Mouse (Mus musculus) hindbrain, embryonic 11.5 days (tissue): ENCODE results near the gene Mylk. TPM values are rescaled to one million over a fixed set of nuclear protein-coding genes. Genes with fewer than 3 reads are reported as not detected.

Source experiments
- ATAC-seq: fragments of 200-750 bp; cut with Nextera tagmentation; 2 replicates; pipeline ENCODE4 v1.8.0; 2017; ENCODE audit warnings: mild to moderate bottlenecking, moderate TSS enrichment, moderate library complexity; ENCODE audit not compliant: low FRiP score
- DNase-seq: peaks from one replicate; pipeline ENCODE4 v3.0.0-alpha.2; 2015; ENCODE audit warnings: low spot score
- H3K27ac ChIP-seq: fragments of 300-500 bp; sonication (generic); 2 replicates; pipeline ENCODE4 v1.5.1; 2014; ENCODE audit warnings: mild to moderate bottlenecking, low read depth, low read length
- H3K27me3 ChIP-seq: fragments of 300-500 bp; sonication (generic); 2 replicates; pipeline ENCODE4 v1.6.1; 2014; ENCODE audit warnings: mild to moderate bottlenecking, low read length, moderate library complexity, mixed read lengths; ENCODE audit not compliant: control insufficient read depth, insufficient read depth
- H3K36me3 ChIP-seq: fragments of 300-500 bp; sonication (generic); 2 replicates; pipeline ENCODE4 v1.6.1; 2014; ENCODE audit warnings: mild to moderate bottlenecking, low read length, moderate library complexity, mixed read lengths; ENCODE audit not compliant: control insufficient read depth, insufficient read depth
- H3K4me1 ChIP-seq: fragments of 300-500 bp; sonication (generic); replicated peaks from 2 replicates; pipeline ENCODE4 v1.6.1; 2014; ENCODE audit warnings: low read length, mixed read lengths; ENCODE audit not compliant: control insufficient read depth, insufficient read depth
- H3K4me2 ChIP-seq: fragments of 300-500 bp; sonication (generic); replicated peaks from 2 replicates; pipeline ENCODE4 v1.6.1; 2014; ENCODE audit warnings: mild to moderate bottlenecking, low read depth, low read length
- H3K4me3 ChIP-seq: fragments of 300-500 bp; sonication (generic); 2 replicates; pipeline ENCODE4 v1.5.1; 2014; ENCODE audit warnings: low read depth, low read length
- H3K9ac ChIP-seq: fragments of 300-500 bp; sonication (generic); 2 replicates; pipeline ENCODE4 v1.6.1; 2014; ENCODE audit warnings: low read depth, low read length
- H3K9me3 ChIP-seq: fragments of 300-500 bp; sonication (generic); 2 replicates; pipeline ENCODE4 v1.6.1; 2016; ENCODE audit warnings: low read length; ENCODE audit not compliant: control insufficient read depth
- WGBS: fragments of 180-500 bp; shearing (Covaris S2); extraction: QIAGEN DNeasy Blood & Tissue Kit; methylation state at CpG from one replicate; pipeline ENCODE4 v1.1.7; 2014; 5-methylcytosine and 5-hydroxymethylcytosine counted together
- polyA plus RNA-seq: library from polyadenylated mRNA; unstranded; fragments of >200 nt; fragmentation: Nextera tagmentation; extraction: Ambion mirVana; gene quantifications from 2 replicates; pipeline ENCODE4 v1.2.1, GENCODE M21; 2014

Mylk gene
- polyA plus RNA-seq, 1 experiment from 2014 or later: 4.5 TPM

DNA sequence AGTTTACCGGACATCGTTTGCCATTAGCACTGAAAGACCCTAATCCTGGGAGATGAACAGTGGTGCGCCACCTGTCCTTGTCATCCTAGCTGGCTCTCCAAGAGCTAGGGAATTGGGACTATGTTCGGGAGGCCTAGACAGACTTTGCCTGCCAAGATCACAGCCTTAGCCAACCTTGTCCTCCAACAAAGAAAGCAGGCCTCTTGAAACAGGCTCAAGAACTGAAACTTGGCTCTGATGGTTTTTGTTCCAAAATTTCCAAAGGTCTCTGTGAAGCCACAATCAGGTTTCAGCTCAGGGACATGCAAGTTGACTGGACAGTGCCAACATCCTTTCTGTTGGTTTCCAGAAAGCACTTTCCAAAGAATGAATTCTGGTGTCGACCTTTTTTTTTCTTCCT lies 247.8 kb downstream of the Mylk start:
- H3K27ac ChIP-seq: no peak overlapping the region
- 94% methylated on average over 5 of the region's 5 CpGs for WGBS

DNA sequence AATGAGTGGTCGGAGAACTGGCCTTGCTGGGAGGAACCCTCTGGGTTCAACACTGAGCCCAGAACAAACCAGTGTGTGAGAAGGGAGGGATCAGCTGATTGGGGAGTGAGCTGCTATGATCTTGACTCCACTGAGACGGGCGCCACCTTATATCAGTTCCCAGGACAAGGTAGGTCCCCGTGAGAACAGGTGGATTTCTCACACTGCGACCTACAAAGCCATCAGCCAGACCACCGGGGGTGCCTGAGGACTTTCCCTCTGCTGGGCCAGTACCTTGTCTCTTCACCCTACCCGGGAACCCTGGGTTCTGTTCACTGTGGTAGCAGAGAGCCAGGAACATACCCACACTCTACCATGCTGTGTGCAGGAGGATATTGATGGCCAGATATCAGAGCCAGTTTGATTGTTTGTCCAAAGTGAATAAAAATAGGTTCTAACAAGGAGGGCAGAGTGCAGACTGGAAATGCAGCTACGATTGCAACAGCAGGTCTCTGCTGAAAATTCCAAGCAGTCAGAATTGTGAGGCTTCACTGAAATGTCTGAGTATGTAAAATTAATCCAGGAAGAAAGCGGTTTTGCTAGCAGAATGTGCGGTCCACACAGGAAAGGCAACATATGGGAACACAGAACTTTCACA lies 248.8 kb downstream of the Mylk start:
- Histone ChIP-seq H3K27me3 (no peaks in the 10 kb centered on the region), H3K27ac (no peak overlapping the region), H3K9me3 (no peaks in the 10 kb centered on the region), H3K4me2 (no peak overlapping the region), H3K36me3 (no peaks in the 10 kb centered on the region), H3K4me3 (no peak overlapping the region), H3K9ac (no peak overlapping the region), H3K4me1 (no peaks in the 10 kb centered on the region)
- DNase-seq (no peak), ATAC-seq (no peak)
- WGBS: 89% methylated on average over 10 of the region's 10 CpGs

More for the DNA sequence above, 247.8 kb downstream of the Mylk start:
- no peak for ATAC-seq
- Histone ChIP-seq H3K27me3 (no peaks in the 10 kb centered on the region), H3K4me1 (no peaks in the 10 kb centered on the region), H3K9ac (no peak overlapping the region), H3K4me2 (no peak overlapping the region), H3K9me3 (no peaks in the 10 kb centered on the region), H3K4me3 (no peak overlapping the region), H3K36me3 (no peaks in the 10 kb centered on the region)
- DNase-seq: no peak

DNA sequence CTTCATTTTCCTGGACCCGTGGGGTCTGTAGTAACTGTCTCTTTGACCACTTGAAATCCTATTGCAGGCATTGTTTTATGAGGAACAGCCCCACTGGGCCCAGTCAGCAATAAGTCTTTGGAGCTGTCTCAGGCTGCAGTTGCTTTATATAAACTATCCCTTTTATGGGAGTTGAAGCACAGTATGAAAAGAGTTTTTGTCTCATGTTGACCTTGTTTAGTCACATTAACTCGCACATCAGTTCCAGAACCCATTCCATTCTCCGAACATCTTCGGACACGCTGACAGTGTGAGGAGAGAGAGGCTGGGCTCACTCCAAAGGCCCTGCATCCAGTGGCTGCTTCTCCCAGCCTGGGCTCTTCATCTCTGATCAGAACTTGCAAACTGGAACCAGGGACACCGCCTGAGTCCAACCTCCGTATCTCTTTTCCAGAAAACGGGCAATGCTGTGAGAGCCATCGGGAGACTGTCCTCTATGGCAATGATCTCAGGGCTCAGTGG lies 249.7 kb downstream of the Mylk start:
- no peaks in the 10 kb centered on the region for H3K36me3 ChIP-seq
- H3K27ac ChIP-seq: no peak overlapping the region
- WGBS: 76% methylated on average over 9 of the region's 9 CpGs
- no peak overlapping the region for H3K9ac ChIP-seq
- no peak overlapping the region for H3K4me3 ChIP-seq
- no peaks in the 10 kb centered on the region for H3K27me3 ChIP-seq
- H3K4me2 ChIP-seq: no peak overlapping the region
- no peak for DNase-seq
- no peak for ATAC-seq
- no peaks in the 10 kb centered on the region for H3K9me3 ChIP-seq
- no peaks in the 10 kb centered on the region for H3K4me1 ChIP-seq

DNA sequence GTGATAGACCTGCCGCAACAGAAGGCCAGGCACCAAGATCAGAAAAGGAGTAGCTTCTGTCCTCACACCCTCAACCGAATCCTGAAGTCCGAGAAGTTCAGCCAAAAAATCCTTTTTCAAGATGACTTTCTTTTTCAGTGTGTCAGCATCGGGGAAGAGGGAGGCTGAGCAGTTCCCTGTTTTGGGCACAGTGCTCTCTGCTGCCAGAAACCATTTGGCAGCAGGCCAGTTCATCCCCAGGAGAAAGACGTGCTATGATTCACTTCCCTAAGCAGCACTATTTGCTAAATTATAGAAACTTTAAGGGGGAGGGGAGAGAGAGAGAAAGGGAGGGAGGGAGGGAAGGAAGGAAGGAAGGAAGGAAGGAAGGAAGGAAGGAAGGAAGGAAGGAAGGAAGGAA lies 251.1 kb downstream of the Mylk start:
- WGBS: 78% methylated on average over 5 of the region's 5 CpGs
- Histone ChIP-seq H3K36me3 (no peaks in the 10 kb centered on the region), H3K4me3 (no peak overlapping the region), H3K4me2 (no peak overlapping the region), H3K9me3 (no peaks in the 10 kb centered on the region), H3K9ac (no peak overlapping the region), H3K4me1 (no peaks in the 10 kb centered on the region), H3K27ac (no peak overlapping the region), H3K27me3 (no peaks in the 10 kb centered on the region)
- no peak for ATAC-seq
- DNase-seq: no peak

DNA sequence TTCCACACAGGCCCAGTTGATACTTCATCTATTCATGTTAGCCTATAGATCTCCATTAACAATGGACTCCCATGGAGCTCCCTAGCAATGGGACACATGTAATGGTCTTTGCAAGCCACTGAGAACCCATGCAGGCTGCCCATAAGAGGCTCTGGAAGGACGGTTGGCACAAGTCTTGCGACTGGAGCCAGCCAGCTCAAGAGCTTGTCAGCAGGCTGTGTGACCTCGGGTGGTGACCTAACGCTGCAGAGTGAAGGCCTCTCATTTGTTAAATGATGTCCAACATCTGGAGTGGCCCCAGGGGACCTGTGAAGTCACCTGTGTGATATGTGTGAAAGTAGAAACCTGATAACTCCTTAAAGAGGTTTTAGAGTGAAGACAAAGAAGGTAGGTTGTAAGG lies 252.0 kb downstream of the Mylk start:
- 51% methylated on average over 4 of the region's 4 CpGs for WGBS
- H3K9ac ChIP-seq: no peak overlapping the region
- H3K4me2 ChIP-seq: no peak overlapping the region
- H3K27ac ChIP-seq: no peak overlapping the region
- H3K36me3 ChIP-seq: no peaks in the 10 kb centered on the region
- no peaks in the 10 kb centered on the region for H3K27me3 ChIP-seq
- no peaks in the 10 kb centered on the region for H3K9me3 ChIP-seq
- no peak overlapping the region for H3K4me3 ChIP-seq
- DNase-seq: no peak
- no peaks in the 10 kb centered on the region for H3K4me1 ChIP-seq
- no peak for ATAC-seq

DNA sequence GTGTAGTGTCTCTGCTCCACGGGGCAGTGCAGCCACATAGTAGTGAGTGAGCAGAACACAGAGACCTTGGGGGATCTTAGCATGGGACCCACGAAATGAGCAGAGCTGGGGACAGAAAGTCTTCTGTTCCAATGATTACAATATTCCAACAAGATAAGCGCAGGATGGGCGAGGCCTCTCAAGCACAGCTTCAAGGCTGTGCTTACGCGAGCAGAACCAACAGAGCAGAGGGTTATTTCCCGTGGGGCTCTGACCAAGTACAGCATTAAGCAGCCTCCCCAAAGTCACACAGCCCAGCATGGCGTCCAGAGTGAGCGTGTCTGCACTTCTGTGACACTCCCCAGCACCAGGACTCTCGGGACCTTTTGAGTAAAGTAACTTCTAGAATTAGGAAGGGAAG lies 252.6 kb downstream of the Mylk start:
- no peak for ATAC-seq
- no peak overlapping the region for H3K4me3 ChIP-seq
- H3K9ac ChIP-seq: no peak overlapping the region
- 71% methylated on average over 10 of the region's 10 CpGs for WGBS
- no peak for DNase-seq
- H3K36me3 ChIP-seq: no peaks in the 10 kb centered on the region
- no peaks in the 10 kb centered on the region for H3K4me1 ChIP-seq
- no peak overlapping the region for H3K4me2 ChIP-seq
- no peaks in the 10 kb centered on the region for H3K27me3 ChIP-seq
- H3K9me3 ChIP-seq: no peaks in the 10 kb centered on the region
- no peak overlapping the region for H3K27ac ChIP-seq

DNA sequence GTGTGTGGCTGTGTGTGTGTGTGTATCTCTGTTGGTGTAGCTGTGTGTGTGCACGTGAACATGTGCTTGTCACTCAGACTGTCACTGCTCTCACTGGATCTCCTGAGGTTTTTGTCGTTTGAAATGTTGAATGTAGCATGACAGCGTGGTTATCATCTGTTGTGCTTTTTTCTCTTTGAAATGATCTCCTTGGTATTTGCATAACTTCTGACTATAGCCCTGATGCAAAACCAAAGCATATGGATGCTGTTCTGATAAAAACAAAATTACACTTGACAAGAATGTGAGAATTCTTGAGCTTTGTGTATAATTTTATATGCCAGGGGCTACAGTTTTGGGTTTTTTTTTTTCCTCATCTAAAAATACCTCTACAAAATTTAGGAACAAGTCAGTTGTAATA lies 254.0 kb downstream of the Mylk start:
- Histone ChIP-seq H3K4me3 (no peak overlapping the region), H3K27ac (no peak overlapping the region), H3K27me3 (no peaks in the 10 kb centered on the region), H3K4me1 (no peaks in the 10 kb centered on the region), H3K9ac (no peak overlapping the region), H3K9me3 (no peaks in the 10 kb centered on the region), H3K4me2 (no peak overlapping the region), H3K36me3 (no peaks in the 10 kb centered on the region)
- DNase-seq (no peak), ATAC-seq (no peak)
- WGBS: 78% methylated on average over 3 of the region's 3 CpGs

DNA sequence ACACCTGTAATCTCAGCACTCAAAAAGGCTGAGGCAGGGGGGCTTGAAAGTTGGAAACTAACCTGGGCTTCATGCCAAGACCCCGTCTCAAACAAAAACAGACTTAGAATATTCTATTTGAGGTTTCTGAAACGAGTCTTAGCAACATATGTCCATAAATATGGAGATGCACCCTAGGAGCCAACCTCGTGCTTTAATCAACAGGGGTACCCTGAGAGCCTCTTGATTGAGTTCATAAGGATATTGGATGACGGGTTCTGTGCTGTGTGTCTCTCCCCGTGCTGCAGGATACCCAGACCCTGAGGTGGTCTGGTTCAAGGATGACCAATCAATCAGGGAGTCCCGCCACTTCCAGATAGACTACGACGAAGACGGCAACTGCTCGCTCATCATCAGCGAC lies 255.0 kb downstream of the Mylk start:
- H3K36me3 ChIP-seq: no peaks in the 10 kb centered on the region
- ATAC-seq (no peak), DNase-seq (no peak)
- no peaks in the 10 kb centered on the region for H3K9me3 ChIP-seq
- H3K4me1 ChIP-seq: no peaks in the 10 kb centered on the region
- H3K4me2 ChIP-seq: no peak overlapping the region
- no peak overlapping the region for H3K9ac ChIP-seq
- WGBS: 52% methylated on average over 11 of the region's 11 CpGs
- no peak overlapping the region for H3K27ac ChIP-seq
- H3K4me3 ChIP-seq: no peak overlapping the region
- no peaks in the 10 kb centered on the region for H3K27me3 ChIP-seq

DNA sequence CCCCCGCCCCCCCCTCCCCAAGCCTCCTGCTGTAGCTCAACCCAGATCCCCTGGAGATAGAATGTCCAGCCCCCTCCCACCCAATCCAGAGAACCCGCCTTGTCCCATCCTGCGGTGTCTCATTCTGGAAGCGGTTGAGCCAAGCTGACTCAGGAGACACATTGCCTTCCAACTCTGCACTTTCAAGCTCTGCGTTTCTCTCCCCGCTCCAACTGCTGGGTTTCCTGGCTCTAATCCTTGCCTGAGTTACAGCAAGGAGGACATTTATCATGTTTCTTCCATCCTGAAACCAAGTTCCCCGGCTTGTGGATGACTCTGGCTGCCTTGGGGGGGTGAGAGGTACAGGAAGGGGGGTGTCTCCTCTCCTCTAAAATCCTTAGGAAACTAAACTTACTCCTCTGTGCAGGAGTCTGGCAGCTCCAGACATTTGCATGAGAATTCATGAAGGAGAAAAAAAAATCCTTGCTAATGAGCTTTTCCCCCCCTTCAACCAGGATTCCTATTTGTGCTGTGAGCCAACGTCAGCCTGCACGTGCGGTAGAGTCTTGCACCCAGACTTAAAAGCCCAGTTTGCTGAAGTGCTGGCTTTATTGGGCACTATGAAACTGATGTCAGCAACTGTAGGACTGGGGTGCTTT lies 256.0 kb downstream of the Mylk start:
- H3K27me3 ChIP-seq: no peaks in the 10 kb centered on the region
- 4% methylated on average over 10 of the region's 10 CpGs for WGBS
- H3K4me2 ChIP-seq: peak overlapping the region; percentile 26; the same call in 1 of the 2 replicates
- ATAC-seq: no peak
- H3K4me3 ChIP-seq: 0 out of 2 replicates have a peak overlapping the region, but pooled peaks have one; percentile 4
- H3K36me3 ChIP-seq: no peaks in the 10 kb centered on the region
- no peaks in the 10 kb centered on the region for H3K9me3 ChIP-seq
- no peak for DNase-seq
- H3K4me1 ChIP-seq: no peaks in the 10 kb centered on the region
- H3K9ac ChIP-seq: no peak overlapping the region
- no peak overlapping the region for H3K27ac ChIP-seq
